Mouse (Mus musculus) heart, embryonic 11.5 days (tissue): ENCODE measurements around the gene Adam19. TPM values are rescaled to one million over a fixed set of nuclear protein-coding genes. Genes with fewer than 3 reads are reported as not detected.
"Not testable (repeated sequence)": the region's sequence is repeated elsewhere in the genome, so short reads cannot be mapped to it uniquely, and the experiment has no call there.

ENCODE experiments used
- ATAC-seq: fragments of 200-750 bp; cut with Nextera tagmentation; replicated peaks from 2 replicates; pipeline ENCODE4 v1.8.0; 2017; ENCODE audit warnings: moderate library complexity; ENCODE audit not compliant: insufficient number of reproducible peaks, low FRiP score, low TSS enrichment
- H3K27ac ChIP-seq: fragments of 300-500 bp; sonication (generic); 2 replicates; pipeline ENCODE4 v1.5.1; 2014; ENCODE audit warnings: mild to moderate bottlenecking, low read depth, low read length
- H3K27me3 ChIP-seq: fragments of 300-500 bp; sonication (generic); 2 replicates; pipeline ENCODE4 v1.6.1; 2014; ENCODE audit warnings: mild to moderate bottlenecking, low read length, mixed read lengths; ENCODE audit not compliant: control insufficient read depth, insufficient read depth
- H3K36me3 ChIP-seq: fragments of 300-500 bp; sonication (generic); 2 replicates; pipeline ENCODE4 v1.6.1; 2014; ENCODE audit warnings: mild to moderate bottlenecking, low read length, moderate library complexity, mixed read lengths; ENCODE audit not compliant: control insufficient read depth, insufficient read depth
- H3K4me1 ChIP-seq: fragments of 300-500 bp; sonication (generic); 2 replicates; pipeline ENCODE4 v1.6.1; 2014; ENCODE audit warnings: low read length; ENCODE audit not compliant: control insufficient read depth, insufficient read depth
- H3K4me2 ChIP-seq: fragments of 300-500 bp; sonication (generic); 2 replicates; pipeline ENCODE4 v1.6.1; 2014; ENCODE audit warnings: mild to moderate bottlenecking, moderate library complexity
- H3K4me3 ChIP-seq: fragments of 300-500 bp; sonication (generic); 2 replicates; pipeline ENCODE4 v1.5.1; 2014; ENCODE audit warnings: low read depth, low read length
- H3K9ac ChIP-seq: fragments of 300-500 bp; sonication (generic); 2 replicates; pipeline ENCODE4 v1.6.1; 2014; ENCODE audit warnings: mild to moderate bottlenecking, low read depth, low read length, moderate library complexity
- H3K9me3 ChIP-seq: fragments of 300-500 bp; sonication (generic); replicated peaks from 2 replicates; pipeline ENCODE4 v1.6.1; 2016; ENCODE audit warnings: low read length; ENCODE audit not compliant: control insufficient read depth
- WGBS: fragments of 180-500 bp; shearing (Covaris S2); extraction: QIAGEN DNeasy Blood & Tissue Kit; methylation state at CpG from one replicate; pipeline ENCODE4 v1.1.7; 2014; ENCODE audit not compliant: insufficient replicate concordance; 5-methylcytosine and 5-hydroxymethylcytosine counted together
- polyA plus RNA-seq: library from polyadenylated mRNA; unstranded; fragments of >200 nt; fragmentation: Nextera tagmentation; extraction: Ambion mirVana; gene quantifications from 2 replicates; pipeline ENCODE4 v1.2.1, GENCODE M21; 2014

Adam19 gene
- polyA plus RNA-seq, 1 experiment from 2014 or later = 24.4 TPM

DNA sequence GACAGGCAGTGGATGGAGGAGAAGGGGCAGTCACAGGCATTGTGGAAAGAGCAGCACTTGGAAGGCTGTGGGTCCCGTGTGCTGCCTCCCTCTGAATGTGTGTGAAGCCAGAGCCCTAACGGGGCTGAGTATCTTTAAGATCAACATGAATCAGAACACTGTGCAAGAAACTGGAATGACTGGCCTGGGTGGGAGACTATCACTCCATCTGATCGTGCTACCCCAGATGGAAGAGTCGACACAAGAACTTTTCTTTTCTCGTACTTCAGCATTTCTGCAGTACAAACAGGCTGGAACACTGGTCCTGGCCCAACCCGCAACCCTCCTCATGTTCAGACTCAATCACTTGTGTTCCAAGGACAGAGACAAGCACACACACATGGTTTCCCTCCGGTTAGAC, 112.7 kb downstream of the Adam19 start:
- no peak overlapping the region for H3K4me3 ChIP-seq
- peaks cover 2% of the 10 kb centered on the region; the same call in 1 of the 2 replicates for H3K27me3 ChIP-seq
- no peak for ATAC-seq
- no peak overlapping the region for H3K27ac ChIP-seq
- H3K9ac ChIP-seq = no peak overlapping the region
- no peaks in the 10 kb centered on the region for H3K9me3 ChIP-seq
- H3K4me1 ChIP-seq = peaks cover 4% of the 10 kb centered on the region; the same call in 1 of the 2 replicates
- H3K4me2 ChIP-seq = no peak overlapping the region
- H3K36me3 ChIP-seq = no peaks in the 10 kb centered on the region
- 85% methylated on average over 7 of the region's 7 CpGs for WGBS

- Histone ChIP-seq H3K9me3 (no peaks in the 10 kb centered on the region), H3K4me1 (peaks cover 4% of the 10 kb centered on the region; the same call in 1 of the 2 replicates), H3K9ac (no peak overlapping the region), H3K4me2 (no peak overlapping the region), H3K27me3 (no peaks in the 10 kb centered on the region; the same call in 1 of the 2 replicates), H3K27ac (no peak overlapping the region), H3K4me3 (no peak overlapping the region), H3K36me3 (no peaks in the 10 kb centered on the region)
- WGBS = 50% methylated on average over 3 of the region's 3 CpGs
- no peak for ATAC-seq
These were observed 114.1 kb downstream of the Adam19 start for GRCm38 (mm10) chr11:46169908-46170307.

DNA sequence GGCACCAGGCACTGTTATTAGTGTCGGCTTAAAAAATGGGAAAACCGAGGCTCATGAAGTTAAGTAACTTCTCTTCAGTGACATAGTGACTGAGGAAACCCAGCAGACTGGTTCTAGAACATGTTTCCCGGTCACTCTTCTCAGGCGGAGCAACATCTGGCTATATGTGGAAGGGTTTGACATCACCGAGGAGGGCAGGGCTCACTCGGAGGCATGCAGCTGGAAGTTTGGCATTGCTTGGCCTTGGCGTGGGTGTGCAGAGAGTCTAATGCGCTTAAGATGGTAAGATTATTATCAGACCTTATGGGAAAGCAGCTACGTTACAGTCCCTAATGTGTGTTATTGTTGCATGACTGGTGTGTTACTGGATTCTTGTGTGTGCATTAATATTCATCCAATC, 116.3 kb downstream of the Adam19 start:
- WGBS = 87% methylated on average over 9 of the region's 9 CpGs
- ATAC-seq = no peak
- Histone ChIP-seq H3K27ac (no peak overlapping the region), H3K4me3 (no peak overlapping the region), H3K9ac (no peak overlapping the region), H3K4me1 (peaks cover 4% of the 10 kb centered on the region; the same call in 1 of the 2 replicates), H3K4me2 (no peak overlapping the region), H3K36me3 (no peaks in the 10 kb centered on the region), H3K27me3 (no peaks in the 10 kb centered on the region), H3K9me3 (no peaks in the 10 kb centered on the region)

GRCm38 (mm10) chr11:46176155-46176554, 120.4 kb downstream of the Adam19 start:
- H3K4me2 ChIP-seq = no peak overlapping the region
- ATAC-seq = no peak
- WGBS = 83% methylated on average over 6 of the region's 6 CpGs

GRCm38 (mm10) chr11:46177246-46178043, 121.7 kb downstream of the Adam19 start:
- Histone ChIP-seq H3K27ac (no peak overlapping the region), H3K36me3 (no peaks in the 10 kb centered on the region), H3K4me3 (no peak overlapping the region), H3K4me1 (no peaks in the 10 kb centered on the region), H3K4me2 (no peak overlapping the region), H3K9ac (no peak overlapping the region), H3K9me3 (no peaks in the 10 kb centered on the region), H3K27me3 (no peaks in the 10 kb centered on the region)
- WGBS = 78% methylated on average over 10 of the region's 10 CpGs
- ATAC-seq = no peak

More at GRCm38 (mm10) chr11:46176155-46176554, 120.4 kb downstream of the Adam19 start:
- Histone ChIP-seq H3K9ac (no peak overlapping the region), H3K27me3 (no peaks in the 10 kb centered on the region), H3K27ac (no peak overlapping the region; the same call in 1 of the 2 replicates), H3K9me3 (no peaks in the 10 kb centered on the region), H3K36me3 (no peaks in the 10 kb centered on the region), H3K4me3 (no peak overlapping the region), H3K4me1 (no peaks in the 10 kb centered on the region)

- H3K27ac ChIP-seq, H3K4me2 ChIP-seq, H3K9me3 ChIP-seq, H3K4me1 ChIP-seq, H3K4me3 ChIP-seq, H3K9ac ChIP-seq, H3K36me3 ChIP-seq, ATAC-seq, H3K27me3 ChIP-seq: not testable (repeated sequence)
- WGBS = 86% methylated on average over 1 of the region's 1 CpGs
These were observed 126.2 kb downstream of the Adam19 start for GRCm38 (mm10) chr11:46182031-46182430.

DNA sequence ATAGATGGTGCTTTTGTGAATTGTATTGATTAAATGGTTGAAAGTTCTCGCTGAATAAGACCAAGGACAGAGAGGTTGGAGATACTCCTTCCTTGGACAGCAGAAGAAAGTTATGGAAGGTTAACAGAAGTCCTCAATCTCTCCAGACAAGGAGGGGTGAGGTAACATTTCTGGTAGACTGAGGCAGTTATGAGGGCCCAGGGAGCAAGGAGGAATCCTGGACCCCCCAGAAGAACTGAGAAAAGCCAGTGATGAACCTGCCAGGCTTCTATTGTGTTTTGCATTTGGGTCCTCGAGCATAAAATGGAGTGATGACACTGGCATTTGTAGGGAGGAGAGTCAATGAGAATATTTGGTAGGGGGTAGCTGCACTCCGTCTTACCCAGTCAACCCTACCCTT, 129.2 kb downstream of the Adam19 start:
- ATAC-seq = no peak
- peak overlapping the region; percentile 63; the same call in 1 of the 2 replicates for H3K27ac ChIP-seq
- H3K4me3 ChIP-seq = no peak overlapping the region

GRCm38 (mm10) chr11:46185486-46185885, 129.7 kb downstream of the Adam19 start:
- H3K27me3 ChIP-seq = no peaks in the 10 kb centered on the region
- no peaks in the 10 kb centered on the region for H3K9me3 ChIP-seq
- no peak overlapping the region for H3K9ac ChIP-seq
- H3K36me3 ChIP-seq = no peaks in the 10 kb centered on the region
- no peak overlapping the region for H3K4me3 ChIP-seq
- no peaks in the 10 kb centered on the region for H3K4me1 ChIP-seq
- peak overlapping the region; percentile 63; the same call in 1 of the 2 replicates for H3K27ac ChIP-seq
- WGBS = 15% methylated on average over 4 of the region's 4 CpGs
- ATAC-seq = peak; percentile 59
- no peak overlapping the region for H3K4me2 ChIP-seq

More for the DNA sequence above, 129.2 kb downstream of the Adam19 start:
- Histone ChIP-seq H3K9me3 (no peaks in the 10 kb centered on the region), H3K4me1 (no peaks in the 10 kb centered on the region), H3K9ac (no peak overlapping the region), H3K4me2 (no peak overlapping the region), H3K36me3 (no peaks in the 10 kb centered on the region), H3K27me3 (no peaks in the 10 kb centered on the region)
- 58% methylated on average over 3 of the region's 3 CpGs for WGBS

DNA sequence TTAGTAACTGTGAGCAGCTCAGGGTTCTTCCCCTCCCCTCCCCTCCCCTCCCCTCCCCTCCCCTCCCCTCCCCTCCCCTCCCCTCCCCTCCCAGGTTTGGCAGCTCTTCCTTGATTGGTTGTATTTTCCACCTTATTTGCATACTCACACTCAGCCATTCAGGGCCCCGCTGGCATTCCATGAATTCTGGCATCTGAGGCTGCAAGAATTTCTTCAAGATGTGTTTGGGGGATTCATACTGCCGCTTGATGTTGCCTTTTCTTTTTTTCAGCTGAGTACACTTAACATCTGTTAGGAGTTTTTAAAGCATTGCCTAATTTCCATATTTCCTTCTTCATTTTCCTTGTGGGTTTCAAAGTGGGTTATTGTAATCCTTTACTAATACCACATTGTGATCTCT, 132.5 kb downstream of the Adam19 start:
- no peak overlapping the region for H3K9ac ChIP-seq
- no peak for ATAC-seq
- WGBS = 63% methylated on average over 2 of the region's 2 CpGs

More for the DNA sequence above, 132.5 kb downstream of the Adam19 start:
- H3K27me3 ChIP-seq = no peaks in the 10 kb centered on the region
- H3K36me3 ChIP-seq = no peaks in the 10 kb centered on the region
- no peaks in the 10 kb centered on the region for H3K4me1 ChIP-seq
- H3K9me3 ChIP-seq = no peaks in the 10 kb centered on the region
- no peak overlapping the region for H3K4me2 ChIP-seq
- H3K27ac ChIP-seq = no peak overlapping the region
- H3K4me3 ChIP-seq = no peak overlapping the region
